Mouse (Mus musculus) lung, postnatal 14 days (tissue): ENCODE results near the gene Tnc.

Experiments used
- DNase-seq: peaks from one replicate; pipeline ENCODE4 v3.0.0; 2021

The Tnc gene

GRCm38 (mm10) chr4:64024041-64024779 is 22.6 kb downstream of the Tnc start:
- DNase-seq = no peak

DNA sequence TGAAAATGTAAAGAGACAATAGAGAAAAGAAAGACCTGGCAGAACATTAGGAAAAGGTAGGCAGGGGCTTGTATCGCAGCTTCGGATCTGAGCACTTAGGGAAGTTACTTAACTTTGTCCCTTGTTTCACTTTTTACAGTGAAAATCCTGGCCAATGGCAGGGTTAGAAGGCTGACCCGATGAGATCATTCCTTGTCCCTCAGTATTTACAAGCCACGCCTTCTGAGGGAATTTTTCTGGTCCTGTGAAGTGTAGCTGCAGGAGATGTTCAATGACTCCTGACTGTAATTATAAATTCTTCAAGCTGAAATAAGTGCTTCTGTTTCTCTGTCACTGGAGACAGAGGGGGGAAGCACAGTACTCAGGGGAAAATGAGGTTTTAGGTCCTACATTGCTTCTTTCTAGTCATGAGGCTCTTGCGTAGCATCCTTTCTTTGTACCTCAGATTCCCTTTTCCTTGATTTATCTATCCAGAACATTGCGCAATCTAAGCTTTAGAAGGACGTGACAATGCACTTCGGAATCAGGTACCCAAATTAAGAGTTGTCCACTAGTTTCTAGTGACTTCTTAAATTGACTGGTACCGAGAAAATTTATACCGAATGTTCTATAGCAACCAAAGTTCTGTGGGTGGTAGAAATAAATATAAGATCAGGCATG is 25.8 kb downstream of the Tnc start:
- DNase-seq = no peak

DNA sequence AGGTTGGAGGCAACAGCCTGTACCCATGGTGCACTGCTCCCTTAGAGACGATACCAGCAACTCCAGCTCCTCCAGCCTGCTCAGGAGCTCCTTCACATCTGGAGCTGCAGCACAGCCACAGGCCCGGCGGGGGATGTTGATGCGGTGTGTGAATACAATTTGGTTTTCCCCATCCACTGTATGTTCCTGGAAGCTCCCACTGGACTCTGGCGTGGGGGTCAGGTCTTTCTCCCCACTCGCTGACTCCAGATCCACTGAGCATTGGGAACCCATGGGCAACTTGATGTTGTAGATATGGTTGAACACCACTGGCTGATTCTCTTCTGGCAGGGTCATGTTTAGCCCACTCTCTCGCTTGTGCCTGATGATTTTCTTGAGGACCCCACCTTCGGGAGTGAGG is 26.7 kb downstream of the Tnc start:
- no peak for DNase-seq

DNA sequence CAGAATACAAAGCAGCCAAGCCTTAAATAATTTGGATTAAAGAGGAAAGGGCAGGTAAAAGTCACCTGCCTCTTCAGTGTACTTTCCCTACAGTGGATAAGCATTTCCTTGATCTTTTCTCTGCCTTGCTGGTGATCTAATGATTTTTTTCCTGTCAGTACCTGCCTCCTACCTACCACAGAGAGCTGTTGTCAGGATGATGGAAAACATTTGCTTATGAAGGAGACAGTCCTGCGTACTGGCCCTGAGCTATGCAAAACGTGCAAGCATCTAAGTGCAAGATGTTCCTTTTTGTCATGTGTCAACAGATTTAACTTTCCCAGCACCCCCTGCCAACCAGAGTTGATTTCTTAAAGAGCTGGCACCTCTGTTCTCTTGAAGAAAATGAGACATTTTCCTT is 35.5 kb downstream of the Tnc start:
- DNase-seq = no peak

GRCm38 (mm10) chr4:64009936-64010335 is 36.9 kb downstream of the Tnc start:
- no peak for DNase-seq

- DNase-seq = no peak
Measured at GRCm38 (mm10) chr4:64005198-64005597, 41.6 kb downstream of the Tnc start.

DNA sequence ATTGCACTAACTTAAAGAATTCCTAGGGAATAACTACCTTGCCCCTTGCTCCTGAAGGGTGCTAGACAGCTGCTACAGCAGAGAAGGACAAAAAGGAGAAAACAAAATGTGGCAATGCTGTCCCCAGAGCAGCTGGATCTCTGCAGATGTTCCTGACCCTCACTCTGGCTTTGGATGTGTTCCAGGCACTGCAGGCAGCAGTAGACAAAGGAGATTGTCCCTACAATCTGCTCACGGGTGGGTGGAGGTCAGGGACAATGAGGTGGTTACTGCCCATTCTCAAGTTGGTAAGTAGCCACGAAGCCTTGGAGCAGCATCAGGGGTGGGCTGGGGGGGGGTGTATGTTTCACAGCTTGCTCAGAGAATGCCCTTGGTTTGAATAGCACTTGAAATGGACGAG is 43.1 kb downstream of the Tnc start:
- DNase-seq = peak; percentile 34

GRCm38 (mm10) chr4:64002168-64002567 is 44.6 kb downstream of the Tnc start:
- no peak for DNase-seq

DNA sequence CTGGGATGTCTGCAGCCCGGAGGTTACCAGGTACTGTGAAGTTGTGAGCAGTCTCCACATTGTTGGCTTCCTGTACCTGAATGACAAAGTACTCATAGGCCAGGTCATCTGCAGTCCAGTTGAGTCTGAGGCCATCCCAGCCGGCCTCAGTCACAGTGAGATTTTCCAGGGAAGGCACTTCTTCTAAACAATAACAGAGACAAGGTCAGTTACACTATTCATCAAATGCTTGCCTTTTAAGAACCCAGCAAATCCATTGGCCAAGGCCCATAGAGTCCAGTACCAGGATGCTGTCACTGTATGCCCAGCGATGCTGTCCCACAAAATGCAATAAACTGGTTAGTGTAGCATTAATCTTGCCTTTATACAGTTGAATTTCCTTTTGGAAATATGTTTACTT is 46.0 kb downstream of the Tnc start:
- DNase-seq = no peak

GRCm38 (mm10) chr4:64000293-64000692 is 46.5 kb downstream of the Tnc start:
- DNase-seq = no peak

GRCm38 (mm10) chr4:63993462-63994113 is 53.2 kb downstream of the Tnc start:
- DNase-seq = no peak

- DNase-seq = no peak
Measured at GRCm38 (mm10) chr4:63990216-63990615, 56.6 kb downstream of the Tnc start.

- no peak for DNase-seq
Measured at GRCm38 (mm10) chr4:63988090-63988489, 58.7 kb downstream of the Tnc start.

- no peak for DNase-seq
Measured at GRCm38 (mm10) chr4:63986576-63986975, 60.2 kb downstream of the Tnc start.

DNA sequence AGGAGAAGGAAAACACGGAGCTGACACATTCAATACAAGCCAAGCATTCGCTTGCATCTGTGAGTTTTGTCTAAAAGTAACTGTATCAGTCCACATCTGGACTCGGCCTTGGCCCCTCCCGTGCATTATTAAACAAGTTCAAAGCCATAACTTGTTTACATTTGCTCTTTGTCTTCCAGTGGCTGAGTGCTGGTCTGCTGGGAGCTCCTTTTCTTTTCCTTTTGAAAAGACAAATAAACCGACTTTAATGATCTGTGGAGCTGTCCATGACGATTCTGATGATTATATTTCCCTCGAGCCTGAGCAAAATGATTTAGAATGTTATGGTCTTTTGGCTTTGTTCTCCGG is 63.7 kb downstream of the Tnc start:
- no peak for DNase-seq

GRCm38 (mm10) chr4:63982425-63983097 is 64.3 kb downstream of the Tnc start:
- DNase-seq = no peak

DNA sequence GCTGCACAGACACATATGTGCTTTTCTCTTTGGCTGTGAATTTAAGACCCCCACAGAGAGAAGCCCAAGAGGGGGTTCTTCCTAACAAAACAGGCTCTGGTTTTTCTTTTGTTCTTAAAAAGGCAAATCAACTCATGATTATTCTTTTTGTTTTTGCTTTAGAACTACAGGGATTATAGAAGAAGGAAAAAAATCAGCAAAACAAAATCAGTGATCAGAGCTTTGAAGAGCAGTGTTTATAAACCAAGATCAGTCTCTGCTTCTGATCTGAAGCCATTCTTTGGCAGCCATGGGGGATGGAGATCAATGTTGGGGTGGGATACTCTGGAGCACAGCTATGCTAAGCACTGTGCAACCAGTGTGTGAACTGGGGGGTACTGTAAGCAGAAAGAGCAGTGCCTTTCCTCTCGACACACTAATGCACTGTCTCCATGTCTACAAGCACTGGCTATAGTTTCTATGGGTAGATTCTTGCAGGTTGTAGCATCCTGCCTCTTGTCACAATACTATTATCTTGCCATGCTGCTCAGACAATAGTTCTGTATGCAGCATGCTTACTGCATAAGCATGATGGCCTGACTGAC is 66.5 kb downstream of the Tnc start:
- no peak for DNase-seq

GRCm38 (mm10) chr4:63979635-63980034 is 67.2 kb downstream of the Tnc start:
- no peak for DNase-seq

- DNase-seq = no peak
Measured at GRCm38 (mm10) chr4:63972536-63972935, 74.3 kb downstream of the Tnc start.

- no peak for DNase-seq
Measured at GRCm38 (mm10) chr4:63971762-63972161, 75.1 kb downstream of the Tnc start.

GRCm38 (mm10) chr4:63970925-63971324 is 75.9 kb downstream of the Tnc start:
- no peak for DNase-seq

DNA sequence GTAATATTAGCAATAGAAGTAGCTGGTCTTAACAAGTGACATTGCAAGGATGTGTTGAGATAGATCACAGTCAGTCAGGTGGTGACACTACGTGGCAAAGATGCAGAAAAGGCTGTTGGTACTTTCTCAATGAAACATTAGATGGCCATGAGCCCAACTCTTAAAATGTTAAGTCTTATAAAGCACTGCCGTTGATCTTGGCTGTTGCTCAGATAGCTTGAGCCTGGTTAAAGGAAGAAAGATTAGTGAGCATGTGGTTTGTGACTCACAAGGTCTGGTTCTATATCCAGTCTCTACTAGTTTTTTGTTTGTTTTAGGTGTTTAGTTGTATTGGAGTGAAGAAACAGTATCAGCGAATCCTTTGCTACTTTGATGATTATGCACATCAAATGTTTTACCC is 76.9 kb downstream of the Tnc start:
- DNase-seq = no peak

DNA sequence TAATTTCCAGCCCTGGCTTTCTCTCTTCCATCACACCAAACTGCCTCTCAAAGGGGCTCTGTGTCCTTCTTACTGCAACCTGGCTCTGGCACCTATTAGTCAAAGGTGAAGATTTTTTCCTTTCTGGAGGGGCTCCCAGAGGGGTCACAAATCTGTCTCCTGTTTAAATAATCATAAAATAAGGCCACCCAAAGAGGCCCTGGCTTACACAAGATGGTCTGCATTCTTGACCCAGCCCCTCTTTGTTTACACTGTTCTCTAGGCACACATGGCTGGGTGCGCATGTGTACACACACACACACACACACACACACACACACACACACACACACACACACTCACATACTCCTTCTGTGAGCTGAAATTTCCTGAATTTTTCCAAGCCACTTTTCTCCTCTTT is 83.4 kb downstream of the Tnc start:
- no peak for DNase-seq
